ENCODE assay signal across 9 mouse cellular contexts in the genomic region with DNA sequence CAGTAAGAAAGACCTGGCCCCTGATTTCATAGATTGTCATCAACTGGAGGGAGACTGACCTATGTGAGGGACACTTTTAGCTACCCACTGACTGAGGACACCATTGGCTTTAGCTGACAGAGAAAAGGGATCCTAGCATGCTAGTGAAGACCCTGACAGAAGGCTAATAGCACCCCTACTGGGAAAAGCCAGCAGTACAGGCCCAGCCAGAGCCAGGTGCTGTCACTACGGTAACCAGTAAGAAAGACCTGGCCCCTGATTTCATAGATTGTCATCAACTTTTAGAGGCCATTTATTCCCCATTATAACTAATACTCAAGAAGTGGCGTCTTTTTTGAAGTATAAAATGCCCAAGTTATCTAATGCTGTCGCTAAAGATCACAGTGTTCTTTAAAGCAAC.
DNase-seq lines count a peak whose midpoint lies in the region; ATAC-seq and TF ChIP-seq lines count a peak whose summit lies in the region.
"Had no signal": no experiment of that assay in that cellular context is flagged by ENCODE, and none has a peak within 500 bp of the region (broad histone marks: within the 10 kb centered on the region; RNA-seq: fewer than 3 reads in every experiment).

No protein-coding gene starts in this region.

- no peaks in the 10 kb centered on the region for H3K79me2 ChIP-seq in heart, adult 2 months (replicated peaks; ENCODE audit: control insufficient read depth, insufficient read depth, low read length)

- peak; percentile 52 for TF ChIP-seq CTCF in heart, adult 2 months (IDR thresholded peaks at IDR 0.05)
- TF ChIP-seq CTCF in thymus, adult 2 months (IDR thresholded peaks at IDR 0.05; ENCODE audit: borderline replicate concordance, control insufficient read depth, extremely low read depth, insufficient read depth, low read length, poor library complexity), result no peak

- no peaks in the 10 kb centered on the region for H3K36me3 ChIP-seq in heart, adult 2 months (ENCODE audit: control insufficient read depth, insufficient read depth, low read length)
- no peaks in the 10 kb centered on the region; the same call in 1 of the 2 replicates for H3K36me3 ChIP-seq in heart, embryonic 10.5 days
- no peaks in the 10 kb centered on the region for H3K36me3 ChIP-seq in thymus, adult 2 months (ENCODE audit: control insufficient read depth, insufficient read depth, low read length)
- no peaks in the 10 kb centered on the region for H3K36me3 ChIP-seq in forebrain, embryonic 13.5 days (ENCODE audit: poor library complexity, severe bottlenecking)
- H3K36me3 ChIP-seq: embryonic facial prominence, embryonic 13.5 days had no signal

- ATAC-seq in forebrain, embryonic 13.5 days, result no peak

- H3K9me3 ChIP-seq in heart, embryonic 10.5 days, result 0 out of 2 replicates have a peak, but pooled peaks cover 5% of the 10 kb centered on the region
- H3K9me3 ChIP-seq in forebrain, embryonic 13.5 days (replicated peaks), result peaks cover 7% of the 10 kb centered on the region; the same call in 1 of the 2 replicates
- H3K9me3 ChIP-seq: embryonic facial prominence, embryonic 13.5 days had no signal

- no peak overlapping the region for H3K9ac ChIP-seq in heart, adult 2 months (ENCODE audit: low read depth, low read length)
- no peak overlapping the region for H3K9ac ChIP-seq in forebrain, embryonic 13.5 days
- H3K9ac ChIP-seq: embryonic facial prominence, embryonic 13.5 days had no signal

- no peak overlapping the region for H3K4me2 ChIP-seq in forebrain, embryonic 13.5 days
- H3K4me2 ChIP-seq: embryonic facial prominence, embryonic 13.5 days had no signal

- no peak for TF ChIP-seq EP300 in heart, adult 2 months (IDR thresholded peaks at IDR 0.05; ENCODE audit: insufficient read depth, low read depth, low read length)

- H3K4me1 ChIP-seq in heart, adult 2 months (ENCODE audit: control insufficient read depth, insufficient read depth, low read length), result no peaks in the 10 kb centered on the region
- H3K4me1 ChIP-seq in heart, embryonic 10.5 days, result no peaks in the 10 kb centered on the region
- no peaks in the 10 kb centered on the region for H3K4me1 ChIP-seq in thymus, adult 2 months (replicated peaks; ENCODE audit: control insufficient read depth, insufficient read depth, low read length)
- H3K4me1 ChIP-seq in forebrain, embryonic 13.5 days, result no peaks in the 10 kb centered on the region
- H3K4me1 ChIP-seq: embryonic facial prominence, embryonic 13.5 days had no signal

- no peaks in the 10 kb centered on the region for H3K27me3 ChIP-seq in heart, adult 2 months (ENCODE audit: control insufficient read depth, insufficient read depth, low read length)
- H3K27me3 ChIP-seq in heart, embryonic 10.5 days (ENCODE audit: insufficient read depth, poor library complexity, severe bottlenecking), result no peaks in the 10 kb centered on the region
- H3K27me3 ChIP-seq in thymus, adult 2 months (ENCODE audit: control insufficient read depth, insufficient read depth, low read length), result no peaks in the 10 kb centered on the region
- no peaks in the 10 kb centered on the region for H3K27me3 ChIP-seq in forebrain, embryonic 13.5 days
- H3K27me3 ChIP-seq: embryonic facial prominence, embryonic 13.5 days had no signal

- 59% methylated on average over 3 of the region's 3 CpGs for WGBS in heart, adult 2 months
- 47% methylated on average over 3 of the region's 3 CpGs for WGBS in heart, embryonic 10.5 days
- 92% methylated on average over 3 of the region's 3 CpGs for whole genome bisulfite sequencing in thymus, adult 2 months
- WGBS in forebrain, embryonic 13.5 days, result 62% methylated on average over 3 of the region's 3 CpGs

- no peak for TF ChIP-seq POLR2A in heart, adult 2 months (IDR thresholded peaks at IDR 0.05; ENCODE audit: insufficient read depth, low read depth, low read length)
- TF ChIP-seq POLR2A in thymus, adult 2 months (IDR thresholded peaks at IDR 0.05; ENCODE audit: control insufficient read depth, extremely low read depth, insufficient read depth, low read length, poor library complexity), result no peak

- H3K4me3 ChIP-seq in heart, adult 2 months, result no peak overlapping the region
- no peak overlapping the region for H3K4me3 ChIP-seq in heart, embryonic 10.5 days
- no peak overlapping the region for H3K4me3 ChIP-seq in thymus, adult 2 months (ENCODE audit: control insufficient read depth, insufficient read depth, low read length)
- no peak overlapping the region for H3K4me3 ChIP-seq in forebrain, embryonic 13.5 days
- H3K4me3 ChIP-seq: embryonic facial prominence, embryonic 13.5 days had no signal

- DNase-seq in heart, adult 2 months, result no peak
- DNase-seq in heart, embryonic 10.5 days (ENCODE audit: low spot score), result no peak
- DNase-seq in thymus, adult 2 months, result peak; percentile 30
- DNase-seq in thymus, adult 18-20 months, result no peak
- DNase-seq in lung, postnatal 36 days, result peak; percentile 44
- DNase-seq in gastrocnemius, postnatal 36 days, result no peak
- no peak for DNase-seq in yolk sac, embryonic 10.5 days (ENCODE audit: low spot score)

- intact Hi-C loops in heart, adult 2 months (cut with DNase I), result no loop called here
- intact Hi-C loops in gastrocnemius, postnatal 36 days (cut with DNase I), result no loop called here

- no peak overlapping the region for H3K27ac ChIP-seq in heart, adult 2 months
- no peak overlapping the region for H3K27ac ChIP-seq in heart, embryonic 10.5 days
- no peak overlapping the region for H3K27ac ChIP-seq in thymus, adult 2 months (ENCODE audit: control insufficient read depth, insufficient read depth, low read length)
- H3K27ac ChIP-seq in forebrain, embryonic 13.5 days, result no peak overlapping the region
- H3K27ac ChIP-seq: embryonic facial prominence, embryonic 13.5 days had no signal

Comparison
In these comparisons a context has a peak if more than half of its experiments do, and no peak if none do; other contexts are left out.
1. DNase-seq: peak in thymus, adult 2 months (single experiment) and lung, postnatal 36 days (single experiment); none in heart, adult 2 months (0 of 2), heart, embryonic 10.5 days (single experiment), thymus, adult 18-20 months (0 of 2), gastrocnemius, postnatal 36 days (0 of 2) and yolk sac, embryonic 10.5 days (single experiment).